Mouse (Mus musculus): Measurements from ENCODE around the gene Vmn1r48.
"Not testable (repeated sequence)": the region's sequence is repeated elsewhere in the genome, so short reads cannot be mapped to it uniquely, and the experiment has no call there.

DNA sequence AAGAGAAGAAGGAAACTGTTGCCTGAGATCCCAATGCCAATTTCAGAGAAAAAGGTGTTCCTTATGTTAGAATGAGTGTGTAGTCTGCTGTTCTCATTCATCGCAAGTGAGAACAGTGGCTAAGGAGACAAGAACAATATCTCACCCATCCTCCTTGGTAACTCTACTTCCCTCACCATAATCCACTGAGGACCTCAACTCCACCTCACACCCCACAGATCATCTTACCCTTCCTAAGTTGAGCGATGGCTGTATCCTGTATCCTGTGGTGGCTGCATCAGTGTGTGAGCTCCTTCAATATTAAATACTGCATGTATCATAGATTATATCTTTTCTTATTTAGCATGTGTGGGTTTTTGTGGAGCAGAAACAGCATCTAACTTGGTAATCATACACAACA, at the start of gene Vmn1r48:
- not testable (repeated sequence) for TF ChIP-seq ZKSCAN1 (IDR thresholded peaks at IDR 0.05; ENCODE audit: borderline replicate concordance, low read depth, low read length); ZMIZ1 (IDR thresholded peaks at IDR 0.05; ENCODE audit: low read depth, low read length); MYC (IDR thresholded peaks at IDR 0.05; ENCODE audit: low read depth, low read length); POLR2A (IDR thresholded peaks at IDR 0.05; ENCODE audit: low read depth, low read length); BHLHE40 (IDR thresholded peaks at IDR 0.05; ENCODE audit: low read depth, low read length); MAX (IDR thresholded peaks at IDR 0.05; ENCODE audit: low read length); USF1 (IDR thresholded peaks at IDR 0.05; ENCODE audit: low read depth, low read length); POLR2AphosphoS2 (IDR thresholded peaks at IDR 0.05; ENCODE audit: low read depth, low read length); CTCF (conservative IDR thresholded peaks at IDR 0.05 in 1 of 2, IDR thresholded peaks at IDR 0.05 in 1 of 2; ENCODE audit: low read depth in 2 of 2, low read length in 2 of 2); SIN3A (IDR thresholded peaks at IDR 0.05; ENCODE audit: low read length)

Measured in CH12.LX (cell line).